Mouse (Mus musculus) heart, adult 18-20 months (tissue): Measurements from ENCODE around the gene Ndufb3. TPM values are rescaled to one million over a fixed set of nuclear protein-coding genes. Genes with fewer than 3 reads are reported as not detected.
A peak's percentile ranks its signal among the peaks of the same experiment; 100 is the strongest.
"Not testable (repeated sequence)": the region's sequence is repeated elsewhere in the genome, so short reads cannot be mapped to it uniquely, and the experiment has no call there.

Experiments
- DNase-seq, 2 experiments: peaks; one replicate each; pipeline ENCODE4 v3.0.0; 2021 to 2022; ENCODE audit warnings: mixed read lengths in 1 of 2
- long read RNA-seq, 2 experiments: library from polyadenylated mRNA; stranded (forward); transcript quantifications; one replicate each; pipeline ENCODE4 v2.0.0; 2021
- total RNA-seq, 2 experiments: library from RNA; stranded (reverse); gene quantifications; 2 replicates each; pipeline ENCODE4 v1.2.3; 2021

Ndufb3 gene
- 100 to 1,000 TPM; 339 to 354 TPM for total RNA-seq
- long read RNA-seq, experiment 1, transcript Ndufb3-201 (3 exons, 763 nt), result major isoform, 534 of 2,191 reads
- long read RNA-seq, experiment 1, partial matches to known transcripts, result 1,654 of 2,191 reads
- long read RNA-seq, experiment 1, other reads (novel, unspliced or antisense), result 3 of 2,191 reads
- long read RNA-seq, experiment 2, transcript Ndufb3-201 (3 exons, 763 nt), result major isoform, 371 of 1,929 reads
- long read RNA-seq, experiment 2, partial matches to known transcripts, result 1,555 of 1,929 reads
- long read RNA-seq, experiment 2, other reads (novel, unspliced or antisense), result 3 of 1,929 reads

DNA sequence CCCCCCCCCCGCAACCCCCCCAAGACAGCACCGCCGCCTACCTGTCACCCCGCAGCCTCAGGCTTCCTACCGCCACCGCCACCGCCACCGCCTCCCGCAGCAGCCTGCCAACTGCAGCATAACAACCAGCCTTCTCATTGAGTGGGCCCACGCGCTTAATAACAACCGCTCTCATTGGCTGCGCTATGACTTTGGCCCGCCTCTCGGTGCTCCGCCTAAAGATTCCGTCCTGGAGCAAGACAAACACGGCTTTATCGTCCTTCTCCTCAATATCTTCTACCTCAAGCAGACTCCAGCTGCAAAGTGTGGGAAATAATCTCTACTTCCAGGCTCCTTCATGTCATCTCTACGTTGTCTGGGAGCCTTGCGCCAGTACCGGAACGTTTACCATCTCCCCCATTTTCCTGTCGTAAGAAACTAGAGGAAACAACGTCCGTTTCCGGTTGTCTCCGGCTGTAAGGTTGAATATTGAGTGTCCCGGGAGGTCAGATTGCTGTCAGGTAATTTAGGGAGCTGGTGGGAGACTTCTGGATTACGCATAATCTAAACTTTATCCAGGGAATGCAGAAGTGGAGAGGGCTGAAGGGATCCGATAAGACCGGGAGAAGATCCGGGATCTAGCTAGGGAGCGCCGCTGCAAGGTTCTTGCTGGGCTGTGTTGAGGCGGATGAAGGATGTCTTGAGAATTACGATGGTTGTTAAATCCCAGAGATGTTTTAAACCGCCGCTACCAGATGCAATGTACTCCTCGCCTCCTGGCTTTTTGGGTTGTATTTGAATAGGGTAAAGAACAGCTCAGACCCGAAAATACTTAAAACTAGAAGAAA lies at the start of gene Ndufb3, which contains the start of gene Fam126b:
Ndufb3 (plus strand) TSS at position 214 of the 827 bp plus-strand sequence.
Fam126b (minus strand) TSS at position 153 of the 827 bp plus-strand sequence.
- peak; percentile 94 to 95 for DNase-seq

- DNase-seq, result no peak
Observed at GRCm38 (mm10) chr1:58541386-58541785, 44.8 kb upstream of the Ndufb3 start.

GRCm38 (mm10) chr1:58560370-58560769 lies 25.8 kb upstream of the Ndufb3 start:
- DNase-seq, result not testable (repeated sequence)

DNA sequence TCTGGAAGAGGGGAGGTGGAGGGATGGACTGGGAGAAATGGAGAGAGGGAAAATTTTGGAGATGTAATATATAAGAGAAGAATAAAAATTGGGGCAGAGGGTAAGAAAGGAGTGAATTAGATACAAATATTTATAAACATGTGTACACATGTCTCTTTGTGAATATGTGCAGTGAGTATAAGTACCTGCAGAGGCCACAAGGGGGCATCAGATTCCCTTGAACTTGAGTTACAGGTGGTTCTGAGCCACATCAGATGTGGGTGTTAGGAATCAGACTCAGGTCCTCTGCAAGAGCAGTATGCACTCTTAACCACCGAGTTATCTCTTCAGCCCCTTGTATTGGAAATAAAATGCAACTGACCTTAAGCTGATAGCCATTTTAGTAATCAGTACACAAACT lies 23.7 kb upstream of the Ndufb3 start:
- DNase-seq, result peak; percentile 30 to 71

GRCm38 (mm10) chr1:58564981-58565380 lies 21.2 kb upstream of the Ndufb3 start:
- no peak for DNase-seq

DNA sequence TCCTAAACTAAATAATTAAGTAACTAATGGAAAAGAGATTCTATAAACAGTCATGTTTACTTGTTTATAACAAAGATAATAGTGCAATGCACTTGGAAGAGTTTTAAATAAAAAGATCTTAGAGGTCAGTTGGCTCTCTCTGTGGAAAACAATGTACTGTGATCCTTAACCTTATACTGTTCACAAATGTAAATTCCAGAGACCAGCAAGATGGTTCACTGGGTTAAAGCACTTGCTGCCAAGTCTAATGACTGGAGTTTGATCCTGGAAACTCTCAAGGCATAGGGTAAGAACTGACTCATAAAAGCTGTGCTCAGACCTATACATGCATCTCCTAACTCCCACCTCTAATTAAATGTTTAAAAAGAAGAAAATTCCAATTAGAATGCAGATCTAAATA lies 19.6 kb upstream of the Ndufb3 start:
- no peak for DNase-seq

DNA sequence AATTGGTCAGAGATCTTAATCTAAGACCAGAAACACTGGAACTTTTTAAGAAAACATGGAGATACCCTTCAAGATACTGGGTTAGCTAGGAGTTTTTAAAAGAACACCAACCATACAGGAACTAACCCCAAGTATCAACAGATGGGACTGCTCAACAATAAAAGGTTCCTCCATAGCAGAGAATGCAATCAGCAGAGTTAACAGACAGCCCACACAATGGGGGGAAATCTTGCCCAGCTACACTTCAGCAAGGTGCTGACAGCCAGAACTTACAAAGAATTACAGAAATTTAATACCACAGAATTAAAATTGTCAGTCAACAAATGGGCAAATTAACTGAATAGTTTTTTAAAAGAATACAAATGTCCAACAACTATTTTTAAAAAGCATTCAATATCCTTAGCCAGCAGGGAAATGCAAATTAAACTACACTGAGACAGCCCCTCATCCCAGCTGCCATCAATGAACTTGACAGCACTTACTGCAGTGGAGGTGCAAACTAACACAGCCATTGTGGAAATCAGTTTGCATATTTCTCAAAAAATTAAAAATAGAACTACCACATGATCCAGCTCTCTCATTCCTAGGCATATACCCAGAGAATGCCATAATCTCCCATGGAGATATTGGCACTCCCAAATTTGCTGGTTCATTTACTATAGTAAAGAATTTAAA lies 17.6 kb upstream of the Ndufb3 start:
- no peak for DNase-seq

- no peak for DNase-seq
Observed at GRCm38 (mm10) chr1:58570437-58570836, 15.7 kb upstream of the Ndufb3 start.

- DNase-seq, result no peak
Observed at GRCm38 (mm10) chr1:58579179-58579578, 7.0 kb upstream of the Ndufb3 start.

- no peak for DNase-seq
Observed at GRCm38 (mm10) chr1:58582611-58583010, 3.6 kb upstream of the Ndufb3 start.

- peak in 1 of 2 experiments; percentile 17 for DNase-seq
Observed at GRCm38 (mm10) chr1:58584271-58584670, 1.9 kb upstream of the Ndufb3 start.

DNA sequence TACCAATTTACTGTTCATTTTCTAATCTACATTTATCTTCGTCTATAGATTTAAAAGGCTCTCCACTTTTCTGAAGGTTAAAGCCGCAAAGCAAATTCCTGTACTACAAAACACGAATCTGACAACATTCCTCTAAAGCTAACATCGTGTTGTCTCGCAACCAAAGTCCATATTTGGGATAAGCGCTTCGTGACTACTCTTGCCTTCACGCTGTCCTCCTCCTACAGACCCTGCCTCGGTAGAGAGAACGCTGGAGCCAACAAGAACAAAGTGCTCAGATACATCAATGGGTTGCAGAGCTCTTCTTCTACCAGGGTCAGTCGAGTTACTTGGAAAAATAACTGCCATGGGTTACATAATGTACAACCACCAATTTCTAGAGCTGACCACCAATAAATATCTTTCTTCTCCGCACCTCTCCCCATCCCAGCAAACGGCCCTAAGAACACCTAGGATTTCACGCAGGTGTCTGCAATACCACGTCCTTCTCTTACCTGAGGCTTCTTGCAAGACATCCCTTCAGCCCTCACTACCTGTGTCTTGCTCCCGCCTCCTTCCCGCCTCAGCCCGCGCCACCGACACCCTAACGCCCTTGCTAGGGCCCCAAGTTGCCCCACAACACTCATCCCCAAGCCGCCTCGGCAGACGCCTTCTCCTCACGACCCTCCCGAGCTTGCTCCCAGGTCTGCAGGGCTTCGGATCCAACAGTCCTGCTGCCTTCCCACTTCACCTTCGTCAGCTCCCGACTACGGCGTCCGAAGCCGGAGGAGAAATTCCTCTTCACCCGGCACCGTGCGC lies 612 bp upstream of the Ndufb3 start:
- DNase-seq, result no peak

DNA sequence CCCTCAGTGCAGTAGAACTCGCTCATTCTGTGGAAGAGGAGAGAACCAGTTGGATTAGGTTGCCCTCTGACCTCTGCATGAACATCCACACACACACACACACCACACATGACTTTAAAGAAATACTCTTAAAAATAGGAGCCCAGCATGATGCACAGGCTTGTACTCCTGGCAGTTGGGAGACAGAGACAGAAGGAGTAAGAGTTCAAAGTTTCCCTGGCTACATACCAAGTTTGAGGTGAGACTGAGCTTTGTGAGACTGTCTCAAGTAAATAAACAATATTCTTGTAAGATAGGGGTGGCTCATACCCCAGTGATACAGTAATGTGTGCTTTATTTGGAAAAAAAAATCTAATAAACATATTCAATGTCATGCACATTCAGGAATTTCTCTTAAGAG lies 1.3 kb downstream of the Ndufb3 start:
- no peak for DNase-seq

DNA sequence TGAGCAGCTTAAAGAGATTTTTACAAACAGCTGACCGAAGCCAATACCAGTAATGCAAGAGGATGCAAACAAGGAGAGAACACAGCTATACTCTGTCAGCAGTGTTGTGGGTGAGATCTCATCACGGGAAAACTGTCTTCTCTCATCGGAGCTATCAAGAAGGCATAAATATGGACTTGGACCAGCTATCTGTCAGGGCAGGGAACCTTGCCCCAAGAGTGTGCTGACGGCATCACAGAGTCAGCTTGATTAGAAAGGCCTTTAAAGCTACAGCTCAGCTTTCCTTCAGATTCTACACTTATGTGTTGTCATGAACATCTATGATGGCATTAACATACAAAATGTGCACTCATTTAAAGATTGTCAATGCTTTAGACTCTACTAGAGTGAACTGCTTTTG lies 16.5 kb downstream of the Ndufb3 start:
- DNase-seq, result no peak

- peak in 1 of 2 experiments; percentile 13 for DNase-seq
Observed at GRCm38 (mm10) chr1:58603738-58604137, 17.6 kb downstream of the Ndufb3 start.

- DNase-seq, result not testable (repeated sequence)
Observed at GRCm38 (mm10) chr1:58609591-58609990, 23.4 kb downstream of the Ndufb3 start.

- DNase-seq, result no peak
Observed at GRCm38 (mm10) chr1:58610166-58610565, 24.0 kb downstream of the Ndufb3 start.

DNA sequence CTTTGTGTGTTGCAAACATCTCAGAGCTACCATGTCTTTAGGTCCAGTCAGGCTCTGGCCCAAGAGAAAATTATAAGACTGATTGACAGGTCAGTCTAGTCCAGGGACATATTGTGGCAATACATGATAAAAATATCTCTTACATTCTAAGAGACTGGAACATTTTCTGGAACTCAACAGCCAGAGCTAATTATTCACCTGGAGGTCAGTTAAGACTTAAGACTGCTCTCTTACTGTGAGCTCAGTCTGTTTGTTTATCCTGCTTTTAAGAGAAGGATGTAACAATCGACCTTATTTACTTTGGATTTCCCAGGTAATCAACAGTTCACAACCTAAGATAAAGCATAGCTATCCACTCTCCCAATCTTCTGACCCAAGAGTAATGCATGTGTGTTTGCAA lies 24.4 kb downstream of the Ndufb3 start:
- DNase-seq, result no peak

DNA sequence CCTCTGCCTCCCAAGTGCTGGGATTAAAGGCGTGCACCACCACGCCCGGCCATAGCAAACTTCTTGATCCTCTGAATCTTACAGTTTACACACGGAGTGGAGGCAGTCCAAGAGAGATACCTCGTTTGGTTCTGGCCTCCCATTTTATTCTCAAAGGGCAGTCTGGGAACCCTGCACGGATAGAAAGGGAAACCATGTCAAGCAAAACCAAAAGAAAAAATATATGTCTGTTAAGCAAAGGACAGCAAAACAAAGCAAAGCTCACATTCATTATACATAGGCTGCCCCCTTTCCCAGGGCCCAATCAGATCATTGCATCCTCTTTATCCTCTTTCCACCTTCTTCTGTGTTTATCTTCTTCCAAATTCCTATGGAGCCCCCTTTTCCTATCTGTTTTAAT lies 27.6 kb downstream of the Ndufb3 start:
- peak; percentile 20 to 53 for DNase-seq

DNA sequence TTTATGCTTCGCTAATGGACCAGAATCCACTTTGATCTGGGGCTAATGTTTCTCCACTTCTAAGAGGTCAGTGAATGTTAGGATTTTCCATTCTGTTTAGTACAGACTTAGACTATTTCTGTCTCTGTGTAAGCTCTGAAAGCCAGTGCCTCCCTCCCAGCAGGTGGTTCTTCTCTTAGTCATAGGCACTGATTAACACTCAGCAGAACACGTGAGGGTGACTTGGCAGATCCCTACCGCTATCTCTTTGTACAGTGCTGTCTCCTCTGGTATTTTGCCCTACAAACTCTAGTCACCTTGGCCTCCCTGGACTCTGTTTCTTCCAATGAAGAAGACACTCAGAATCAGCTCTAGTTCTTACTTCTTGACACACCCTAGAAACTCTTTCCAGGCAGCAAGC lies 28.2 kb downstream of the Ndufb3 start:
- DNase-seq, result peak; percentile 62 to 78

GRCm38 (mm10) chr1:58615146-58615545 lies 29.0 kb downstream of the Ndufb3 start:
- no peak for DNase-seq

DNA sequence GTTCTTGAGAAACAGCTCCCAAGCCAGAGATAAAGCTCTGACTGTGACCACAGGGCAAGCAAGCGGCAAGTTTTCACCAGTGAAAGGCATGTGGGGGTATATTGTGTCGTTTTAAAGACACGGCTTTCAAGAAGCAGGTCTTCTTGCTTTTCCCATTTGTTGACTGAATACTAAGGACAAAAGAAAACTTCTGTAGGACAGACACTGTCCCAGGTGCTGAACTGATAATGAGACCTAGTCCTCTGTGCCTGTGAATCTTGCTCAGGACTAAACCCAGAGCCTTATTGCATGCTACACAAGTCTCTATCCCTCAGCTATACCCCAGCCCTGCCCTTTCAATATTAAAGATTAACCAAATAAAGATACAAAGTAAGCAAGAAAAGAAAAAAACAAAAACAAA lies 30.0 kb downstream of the Ndufb3 start:
- DNase-seq, result no peak
